Mouse (Mus musculus) ES-E14 (cell line): ENCODE results near the gene Dnah14.

Source experiments
- MAFK ChIP-seq: IDR thresholded peaks from 2 replicates; pipeline ENCODE4 v1.6.1; 2014; ENCODE audit warnings: mild to moderate bottlenecking, low read depth, low read length, inconsistent platforms; ENCODE audit not compliant: insufficient read depth
- ZC3H11A ChIP-seq: IDR thresholded peaks from 2 replicates; pipeline ENCODE4 v1.6.1; 2012; ENCODE audit warnings: low read depth, mild to moderate bottlenecking, inconsistent platforms, low read length, borderline replicate concordance
- ZNF384 ChIP-seq: IDR thresholded peaks from 2 replicates; pipeline ENCODE4 v1.6.1; 2012; ENCODE audit warnings: low read depth, low read length, inconsistent platforms

DNA sequence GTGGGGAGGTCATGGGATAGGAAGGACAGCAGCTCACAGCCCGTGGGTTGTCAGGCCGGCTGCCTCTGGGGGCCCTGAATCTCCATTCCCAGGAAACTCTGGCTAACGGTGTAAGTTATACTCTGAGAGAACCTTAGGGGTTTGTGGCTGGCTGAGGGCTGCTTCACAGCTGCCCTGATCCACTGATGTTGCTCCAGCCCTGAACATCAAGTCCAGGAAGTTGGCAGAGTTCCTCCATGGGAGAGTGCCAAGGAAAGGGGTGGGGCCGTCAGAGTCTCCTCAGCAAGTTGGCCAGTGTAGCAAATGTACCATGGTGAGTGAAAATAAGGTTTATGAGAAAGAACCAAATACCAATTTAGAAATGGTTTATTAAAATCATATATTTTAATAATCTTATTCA is 47.0 kb upstream of the Dnah14 start:
- no peak for TF ChIP-seq ZC3H11A
- no peak for TF ChIP-seq ZNF384
- no peak for TF ChIP-seq MAFK
